Mouse (Mus musculus): Measurements from ENCODE around the gene Cela3a. TPM values are rescaled to one million over a fixed set of nuclear protein-coding genes. Genes with fewer than 3 reads are reported as not detected.

Cela3a gene
- polyA plus RNA-seq, 1 experiment from 2014 or later = not detected

- H3K9ac ChIP-seq (ENCODE audit: low read depth, low read length) = peak overlapping the region; percentile 34; the same call in 1 of the 2 replicates
Observed at GRCm38 (mm10) chr4:137449132-137449531, 39.5 kb upstream of the Cela3a start.

GRCm38 (mm10) chr4:137448641-137449040 is 39.0 kb upstream of the Cela3a start:
- H3K9ac ChIP-seq (ENCODE audit: low read depth, low read length) = peak overlapping the region; percentile 34; the same call in 1 of the 2 replicates
- H3K27ac ChIP-seq (ENCODE audit: low read depth, low read length) = no peak overlapping the region
- H3K27me3 ChIP-seq (ENCODE audit: control insufficient read depth, insufficient read depth, low read length) = no peaks in the 10 kb centered on the region
- H3K9me3 ChIP-seq (replicated peaks; ENCODE audit: control insufficient read depth, low read length) = no peaks in the 10 kb centered on the region
- no peak overlapping the region for H3K4me3 ChIP-seq (ENCODE audit: low read depth, low read length)
- WGBS (ENCODE audit: insufficient replicate concordance) = 28% methylated on average over 2 of the region's 2 CpGs
- H3K36me3 ChIP-seq (ENCODE audit: control insufficient read depth, insufficient read depth, low read length) = no peaks in the 10 kb centered on the region
- peaks cover 14% of the 10 kb centered on the region for H3K4me1 ChIP-seq (ENCODE audit: control insufficient read depth, insufficient read depth, low read length)
- H3K4me2 ChIP-seq = no peak overlapping the region
- no peak for ATAC-seq (replicated peaks; ENCODE audit: insufficient number of reproducible peaks, low FRiP score, low TSS enrichment)

More at GRCm38 (mm10) chr4:137449132-137449531, 39.5 kb upstream of the Cela3a start:
- no peak; the same call in 1 of the 2 replicates for ATAC-seq (replicated peaks; ENCODE audit: insufficient number of reproducible peaks, low FRiP score, low TSS enrichment)
- H3K27me3 ChIP-seq (ENCODE audit: control insufficient read depth, insufficient read depth, low read length) = no peaks in the 10 kb centered on the region
- H3K27ac ChIP-seq (ENCODE audit: low read depth, low read length) = no peak overlapping the region
- H3K9me3 ChIP-seq (replicated peaks; ENCODE audit: control insufficient read depth, low read length) = no peaks in the 10 kb centered on the region
- no peaks in the 10 kb centered on the region for H3K36me3 ChIP-seq (ENCODE audit: control insufficient read depth, insufficient read depth, low read length)
- 47% methylated on average over 2 of the region's 2 CpGs for WGBS (ENCODE audit: insufficient replicate concordance)
- H3K4me3 ChIP-seq (ENCODE audit: low read depth, low read length) = no peak overlapping the region
- no peak overlapping the region for H3K4me2 ChIP-seq
- peaks cover 17% of the 10 kb centered on the region for H3K4me1 ChIP-seq (ENCODE audit: control insufficient read depth, insufficient read depth, low read length)

GRCm38 (mm10) chr4:137448197-137448596 is 38.6 kb upstream of the Cela3a start:
- H3K9me3 ChIP-seq (replicated peaks; ENCODE audit: control insufficient read depth, low read length) = no peaks in the 10 kb centered on the region
- H3K9ac ChIP-seq (ENCODE audit: low read depth, low read length) = no peak overlapping the region
- no peak overlapping the region for H3K27ac ChIP-seq (ENCODE audit: low read depth, low read length)
- peaks cover 14% of the 10 kb centered on the region for H3K4me1 ChIP-seq (ENCODE audit: control insufficient read depth, insufficient read depth, low read length)
- H3K4me3 ChIP-seq (ENCODE audit: low read depth, low read length) = no peak overlapping the region
- no peaks in the 10 kb centered on the region for H3K36me3 ChIP-seq (ENCODE audit: control insufficient read depth, insufficient read depth, low read length)
- no peak; the same call in 1 of the 2 replicates for ATAC-seq (replicated peaks; ENCODE audit: insufficient number of reproducible peaks, low FRiP score, low TSS enrichment)
- no peaks in the 10 kb centered on the region for H3K27me3 ChIP-seq (ENCODE audit: control insufficient read depth, insufficient read depth, low read length)
- 52% methylated on average over 6 of the region's 6 CpGs for WGBS (ENCODE audit: insufficient replicate concordance)
- no peak overlapping the region for H3K4me2 ChIP-seq

GRCm38 (mm10) chr4:137447363-137448196 is 38.0 kb upstream of the Cela3a start:
- Histone ChIP-seq H3K9ac (ENCODE audit: low read depth, low read length) (no peak overlapping the region), H3K9me3 (replicated peaks; ENCODE audit: control insufficient read depth, low read length) (no peaks in the 10 kb centered on the region), H3K4me1 (ENCODE audit: control insufficient read depth, insufficient read depth, low read length) (peaks cover 14% of the 10 kb centered on the region), H3K36me3 (ENCODE audit: control insufficient read depth, insufficient read depth, low read length) (no peaks in the 10 kb centered on the region), H3K27me3 (ENCODE audit: control insufficient read depth, insufficient read depth, low read length) (no peaks in the 10 kb centered on the region), H3K4me2 (no peak overlapping the region), H3K4me3 (ENCODE audit: low read depth, low read length) (no peak overlapping the region), H3K27ac (ENCODE audit: low read depth, low read length) (no peak overlapping the region)
- ATAC-seq (replicated peaks; ENCODE audit: insufficient number of reproducible peaks, low FRiP score, low TSS enrichment) = no peak
- 46% methylated on average over 7 of the region's 7 CpGs for WGBS (ENCODE audit: insufficient replicate concordance)

GRCm38 (mm10) chr4:137445881-137446280 is 36.3 kb upstream of the Cela3a start:
- Histone ChIP-seq H3K27ac (ENCODE audit: low read depth, low read length) (no peak overlapping the region), H3K9ac (ENCODE audit: low read depth, low read length) (no peak overlapping the region), H3K4me3 (ENCODE audit: low read depth, low read length) (no peak overlapping the region), H3K27me3 (ENCODE audit: control insufficient read depth, insufficient read depth, low read length) (no peaks in the 10 kb centered on the region), H3K36me3 (ENCODE audit: control insufficient read depth, insufficient read depth, low read length) (no peaks in the 10 kb centered on the region), H3K4me1 (ENCODE audit: control insufficient read depth, insufficient read depth, low read length) (peaks cover 14% of the 10 kb centered on the region), H3K9me3 (replicated peaks; ENCODE audit: control insufficient read depth, low read length) (no peaks in the 10 kb centered on the region), H3K4me2 (no peak overlapping the region)
- 81% methylated on average over 4 of the region's 4 CpGs for WGBS (ENCODE audit: insufficient replicate concordance)
- no peak for ATAC-seq (replicated peaks; ENCODE audit: insufficient number of reproducible peaks, low FRiP score, low TSS enrichment)

- no peaks in the 10 kb centered on the region for H3K27me3 ChIP-seq (ENCODE audit: control insufficient read depth, insufficient read depth, low read length)
- H3K36me3 ChIP-seq (ENCODE audit: control insufficient read depth, insufficient read depth, low read length) = no peaks in the 10 kb centered on the region
- ATAC-seq (replicated peaks; ENCODE audit: insufficient number of reproducible peaks, low FRiP score, low TSS enrichment) = no peak
- H3K4me3 ChIP-seq (ENCODE audit: low read depth, low read length) = no peak overlapping the region
- no peaks in the 10 kb centered on the region for H3K9me3 ChIP-seq (replicated peaks; ENCODE audit: control insufficient read depth, low read length)
- WGBS (ENCODE audit: insufficient replicate concordance) = 28% methylated on average over 5 of the region's 5 CpGs
- no peak overlapping the region for H3K9ac ChIP-seq (ENCODE audit: low read depth, low read length)
- peaks cover 10% of the 10 kb centered on the region for H3K4me1 ChIP-seq (ENCODE audit: control insufficient read depth, insufficient read depth, low read length)
- H3K27ac ChIP-seq (ENCODE audit: low read depth, low read length) = no peak overlapping the region
- H3K4me2 ChIP-seq = peak overlapping the region; percentile 17; the same call in 1 of the 2 replicates
Observed at GRCm38 (mm10) chr4:137443625-137444024, 34.0 kb upstream of the Cela3a start.

- no peak overlapping the region for H3K4me3 ChIP-seq (ENCODE audit: low read depth, low read length)
- H3K9me3 ChIP-seq (replicated peaks; ENCODE audit: control insufficient read depth, low read length) = no peaks in the 10 kb centered on the region
- 78% methylated on average over 4 of the region's 4 CpGs for WGBS (ENCODE audit: insufficient replicate concordance)
- no peak overlapping the region for H3K9ac ChIP-seq (ENCODE audit: low read depth, low read length)
- no peaks in the 10 kb centered on the region for H3K4me1 ChIP-seq (ENCODE audit: control insufficient read depth, insufficient read depth, low read length)
- no peaks in the 10 kb centered on the region for H3K36me3 ChIP-seq (ENCODE audit: control insufficient read depth, insufficient read depth, low read length)
- ATAC-seq (replicated peaks; ENCODE audit: insufficient number of reproducible peaks, low FRiP score, low TSS enrichment) = no peak
- H3K4me2 ChIP-seq = no peak overlapping the region
- no peak overlapping the region for H3K27ac ChIP-seq (ENCODE audit: low read depth, low read length)
- no peaks in the 10 kb centered on the region for H3K27me3 ChIP-seq (ENCODE audit: control insufficient read depth, insufficient read depth, low read length)
Observed at GRCm38 (mm10) chr4:137441332-137441731, 31.7 kb upstream of the Cela3a start.

GRCm38 (mm10) chr4:137438842-137439241 is 29.3 kb upstream of the Cela3a start:
- no peaks in the 10 kb centered on the region for H3K27me3 ChIP-seq (ENCODE audit: control insufficient read depth, insufficient read depth, low read length)
- no peak for ATAC-seq (replicated peaks; ENCODE audit: insufficient number of reproducible peaks, low FRiP score, low TSS enrichment)
- H3K4me3 ChIP-seq (ENCODE audit: low read depth, low read length) = no peak overlapping the region
- H3K4me1 ChIP-seq (ENCODE audit: control insufficient read depth, insufficient read depth, low read length) = no peaks in the 10 kb centered on the region
- H3K4me2 ChIP-seq = no peak overlapping the region
- H3K9me3 ChIP-seq (replicated peaks; ENCODE audit: control insufficient read depth, low read length) = no peaks in the 10 kb centered on the region
- no peak overlapping the region for H3K9ac ChIP-seq (ENCODE audit: low read depth, low read length)
- WGBS (ENCODE audit: insufficient replicate concordance) = 80% methylated on average over 8 of the region's 8 CpGs
- no peaks in the 10 kb centered on the region for H3K36me3 ChIP-seq (ENCODE audit: control insufficient read depth, insufficient read depth, low read length)
- H3K27ac ChIP-seq (ENCODE audit: low read depth, low read length) = no peak overlapping the region

Data from heart, embryonic 11.5 days (tissue).